Mouse (Mus musculus): Measurements from ENCODE around the gene Taar7a. TPM values are rescaled to one million over a fixed set of nuclear protein-coding genes. Genes with fewer than 3 reads are reported as not detected.

Gene Taar7a
- total and polyA plus RNA-seq, 3 experiments: not detected

GRCm38 (mm10) chr10:23977958-23978357 lies 15.3 kb downstream of the Taar7a start:
- Histone ChIP-seq H3K4me1 (ENCODE audit: insufficient read depth, low read depth, low read length) (no peaks in the 10 kb centered on the region), H3K9me3 (replicated peaks) (no peaks in the 10 kb centered on the region), H3K27me3 (ENCODE audit: insufficient read depth, low read length) (no peaks in the 10 kb centered on the region), H3K4me3 (ENCODE audit: low read depth, low read length) (no peak overlapping the region), H3K36me3 (replicated peaks) (no peaks in the 10 kb centered on the region)
- TF ChIP-seq GATA2 (IDR thresholded peaks at IDR 0.05; ENCODE audit: borderline replicate concordance, low read depth, low read length) (no peak), POLR2AphosphoS5 (IDR thresholded peaks at IDR 0.05; ENCODE audit: insufficient replicate concordance, low read depth, low read length) (no peak), TAL1 (conservative IDR thresholded peaks at IDR 0.05; ENCODE audit: low read depth, low read length) (no peak), CTCF (IDR thresholded peaks at IDR 0.05; ENCODE audit: low read depth, low read length) (no peak), GATA1 (IDR thresholded peaks at IDR 0.05; ENCODE audit: borderline replicate concordance, low read length) (no peak)
- DNase-seq (ENCODE audit: low spot score) (no peak), ATAC-seq (ENCODE audit: extremely low read depth, insufficient number of reproducible peaks, low FRiP score, poor library complexity, severe bottlenecking) (no peak)

DNA sequence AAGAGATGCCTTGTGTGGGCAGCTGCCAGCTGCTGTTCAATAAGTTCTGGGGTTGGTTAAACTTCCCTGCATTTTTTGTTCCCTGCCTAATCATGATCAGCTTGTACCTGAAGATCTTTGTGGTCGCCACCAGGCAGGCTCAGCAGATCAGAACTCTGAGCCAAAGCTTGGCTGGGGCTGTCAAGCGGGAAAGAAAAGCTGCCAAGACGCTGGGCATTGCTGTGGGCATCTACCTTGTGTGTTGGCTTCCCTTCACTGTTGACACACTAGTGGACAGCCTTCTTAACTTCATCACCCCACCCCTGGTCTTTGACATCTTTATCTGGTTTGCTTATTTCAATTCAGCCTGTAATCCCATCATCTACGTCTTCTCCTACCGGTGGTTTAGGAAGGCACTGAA lies 22.0 kb downstream of the Taar7a start:
- TF ChIP-seq GATA2 (IDR thresholded peaks at IDR 0.05; ENCODE audit: borderline replicate concordance, low read depth, low read length): no peak
- TF ChIP-seq TAL1 (conservative IDR thresholded peaks at IDR 0.05; ENCODE audit: low read depth, low read length): no peak
- no peak for TF ChIP-seq GATA1 (IDR thresholded peaks at IDR 0.05; ENCODE audit: borderline replicate concordance, low read length)
- no peak for TF ChIP-seq POLR2AphosphoS5 (IDR thresholded peaks at IDR 0.05; ENCODE audit: insufficient replicate concordance, low read depth, low read length)
- no peak for TF ChIP-seq CTCF (IDR thresholded peaks at IDR 0.05; ENCODE audit: low read depth, low read length)
- DNase-seq (ENCODE audit: low spot score) (no peak), ATAC-seq (ENCODE audit: extremely low read depth, insufficient number of reproducible peaks, low FRiP score, poor library complexity, severe bottlenecking) (no peak)
- Histone ChIP-seq H3K9me3 (replicated peaks) (no peaks in the 10 kb centered on the region), H3K4me1 (ENCODE audit: insufficient read depth, low read depth, low read length) (no peaks in the 10 kb centered on the region), H3K27me3 (ENCODE audit: insufficient read depth, low read length) (peaks cover 14% of the 10 kb centered on the region; the same call in 1 of the 2 replicates), H3K4me3 (ENCODE audit: low read depth, low read length) (no peak overlapping the region), H3K36me3 (replicated peaks) (no peaks in the 10 kb centered on the region)

- DNase-seq (ENCODE audit: low spot score) (no peak), ATAC-seq (ENCODE audit: extremely low read depth, insufficient number of reproducible peaks, low FRiP score, poor library complexity, severe bottlenecking) (no peak)
- Histone ChIP-seq H3K27me3 (ENCODE audit: insufficient read depth, low read length) (peaks cover 14% of the 10 kb centered on the region; the same call in 1 of the 2 replicates), H3K36me3 (replicated peaks) (no peaks in the 10 kb centered on the region), H3K4me1 (ENCODE audit: insufficient read depth, low read depth, low read length) (no peaks in the 10 kb centered on the region), H3K4me3 (ENCODE audit: low read depth, low read length) (no peak within 1 kb of the TSS), H3K9me3 (replicated peaks) (no peaks in the 10 kb centered on the region)
- TF ChIP-seq CTCF (IDR thresholded peaks at IDR 0.05; ENCODE audit: low read depth, low read length) (no peak), TAL1 (conservative IDR thresholded peaks at IDR 0.05; ENCODE audit: low read depth, low read length) (no peak)
Observed at GRCm38 (mm10) chr10:23970656-23971165, 22.6 kb downstream of the Taar7a start, which contains the start of gene Taar5. Gene Taar5, plus strand, starts transcription at chr10:23970706.

GRCm38 (mm10) chr10:23964921-23965610 lies 28.2 kb downstream of the Taar7a start:
- TF ChIP-seq GATA1 (IDR thresholded peaks at IDR 0.05; ENCODE audit: borderline replicate concordance, low read length) (no peak), CTCF (IDR thresholded peaks at IDR 0.05; ENCODE audit: low read depth, low read length) (no peak), POLR2AphosphoS5 (IDR thresholded peaks at IDR 0.05; ENCODE audit: insufficient replicate concordance, low read depth, low read length) (no peak), GATA2 (IDR thresholded peaks at IDR 0.05; ENCODE audit: borderline replicate concordance, low read depth, low read length) (no peak), TAL1 (conservative IDR thresholded peaks at IDR 0.05; ENCODE audit: low read depth, low read length) (no peak)
- DNase-seq (ENCODE audit: low spot score): no peak
- Histone ChIP-seq H3K9me3 (replicated peaks) (no peaks in the 10 kb centered on the region), H3K4me3 (ENCODE audit: low read depth, low read length) (no peak overlapping the region), H3K36me3 (replicated peaks) (no peaks in the 10 kb centered on the region), H3K27me3 (ENCODE audit: insufficient read depth, low read length) (0 out of 2 replicates have a peak, but pooled peaks cover 5% of the 10 kb centered on the region), H3K4me1 (ENCODE audit: insufficient read depth, low read depth, low read length) (no peaks in the 10 kb centered on the region)
- peak; percentile 15; the same call in 1 of the 2 replicates for ATAC-seq (ENCODE audit: extremely low read depth, insufficient number of reproducible peaks, low FRiP score, poor library complexity, severe bottlenecking)

- Histone ChIP-seq H3K4me1 (ENCODE audit: insufficient read depth, low read depth, low read length) (no peaks in the 10 kb centered on the region), H3K4me3 (ENCODE audit: low read depth, low read length) (no peak overlapping the region), H3K36me3 (replicated peaks) (no peaks in the 10 kb centered on the region), H3K9me3 (replicated peaks) (no peaks in the 10 kb centered on the region), H3K27me3 (ENCODE audit: insufficient read depth, low read length) (0 out of 2 replicates have a peak, but pooled peaks cover 2% of the 10 kb centered on the region)
- TF ChIP-seq TAL1 (conservative IDR thresholded peaks at IDR 0.05; ENCODE audit: low read depth, low read length) (no peak), POLR2AphosphoS5 (IDR thresholded peaks at IDR 0.05; ENCODE audit: insufficient replicate concordance, low read depth, low read length) (no peak), GATA1 (IDR thresholded peaks at IDR 0.05; ENCODE audit: borderline replicate concordance, low read length) (no peak), CTCF (IDR thresholded peaks at IDR 0.05; ENCODE audit: low read depth, low read length) (no peak), GATA2 (IDR thresholded peaks at IDR 0.05; ENCODE audit: borderline replicate concordance, low read depth, low read length) (no peak)
- DNase-seq (ENCODE audit: low spot score) (no peak), ATAC-seq (ENCODE audit: extremely low read depth, insufficient number of reproducible peaks, low FRiP score, poor library complexity, severe bottlenecking) (no peak)
Observed at GRCm38 (mm10) chr10:23963444-23963843, 29.8 kb downstream of the Taar7a start.

DNA sequence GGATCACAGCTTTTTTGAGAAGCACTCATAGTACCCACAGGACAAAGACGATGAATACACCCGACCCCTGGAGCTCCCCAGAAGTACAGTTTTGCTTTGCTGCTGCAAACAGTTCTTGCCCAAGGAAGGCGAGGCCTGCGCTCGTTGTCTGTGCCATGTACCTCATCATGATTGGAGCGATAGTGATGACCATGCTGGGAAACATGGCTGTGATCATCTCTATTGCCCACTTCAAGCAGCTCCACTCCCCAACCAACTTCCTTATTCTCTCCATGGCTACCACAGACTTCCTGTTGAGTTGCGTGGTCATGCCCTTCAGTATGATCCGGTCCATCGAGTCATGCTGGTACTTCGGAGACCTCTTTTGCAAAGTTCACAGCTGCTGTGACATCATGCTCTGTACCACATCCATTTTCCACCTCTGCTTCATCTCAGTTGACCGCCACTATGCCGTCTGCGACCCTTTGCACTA lies 32.8 kb downstream of the Taar7a start, which contains the start of gene Taar4:
TSS of gene Taar4 (plus strand) at position 51 of the 472 bp plus-strand sequence.
- H3K27me3 ChIP-seq (ENCODE audit: insufficient read depth, low read length): no peaks in the 10 kb centered on the region
- DNase-seq (ENCODE audit: low spot score) (no peak), ATAC-seq (ENCODE audit: extremely low read depth, insufficient number of reproducible peaks, low FRiP score, poor library complexity, severe bottlenecking) (no peak)
- H3K4me1 ChIP-seq (ENCODE audit: insufficient read depth, low read depth, low read length): no peaks in the 10 kb centered on the region
- no peak within 1 kb of the TSS for H3K4me3 ChIP-seq (ENCODE audit: low read depth, low read length)
- H3K36me3 ChIP-seq (replicated peaks): no peaks in the 10 kb centered on the region
- TF ChIP-seq POLR2AphosphoS5 (IDR thresholded peaks at IDR 0.05; ENCODE audit: insufficient replicate concordance, low read depth, low read length) (no peak), GATA2 (IDR thresholded peaks at IDR 0.05; ENCODE audit: borderline replicate concordance, low read depth, low read length) (no peak), GATA1 (IDR thresholded peaks at IDR 0.05; ENCODE audit: borderline replicate concordance, low read length) (no peak), TAL1 (conservative IDR thresholded peaks at IDR 0.05; ENCODE audit: low read depth, low read length) (no peak), CTCF (IDR thresholded peaks at IDR 0.05; ENCODE audit: low read depth, low read length) (no peak)
- no peaks in the 10 kb centered on the region for H3K9me3 ChIP-seq (replicated peaks)
